Mouse (Mus musculus): Measurements from ENCODE around the gene Bicc1. TPM values are rescaled to one million over a fixed set of nuclear protein-coding genes. Genes with fewer than 3 reads are reported as not detected.

Gene Bicc1
- polyA plus RNA-seq, 1 experiment = not detected

- TF ChIP-seq GATA1 (IDR thresholded peaks at IDR 0.05; ENCODE audit: low read length) = no peak
These were observed 41.7 kb downstream of the Bicc1 start for GRCm38 (mm10) chr10:71117766-71118165.

DNA sequence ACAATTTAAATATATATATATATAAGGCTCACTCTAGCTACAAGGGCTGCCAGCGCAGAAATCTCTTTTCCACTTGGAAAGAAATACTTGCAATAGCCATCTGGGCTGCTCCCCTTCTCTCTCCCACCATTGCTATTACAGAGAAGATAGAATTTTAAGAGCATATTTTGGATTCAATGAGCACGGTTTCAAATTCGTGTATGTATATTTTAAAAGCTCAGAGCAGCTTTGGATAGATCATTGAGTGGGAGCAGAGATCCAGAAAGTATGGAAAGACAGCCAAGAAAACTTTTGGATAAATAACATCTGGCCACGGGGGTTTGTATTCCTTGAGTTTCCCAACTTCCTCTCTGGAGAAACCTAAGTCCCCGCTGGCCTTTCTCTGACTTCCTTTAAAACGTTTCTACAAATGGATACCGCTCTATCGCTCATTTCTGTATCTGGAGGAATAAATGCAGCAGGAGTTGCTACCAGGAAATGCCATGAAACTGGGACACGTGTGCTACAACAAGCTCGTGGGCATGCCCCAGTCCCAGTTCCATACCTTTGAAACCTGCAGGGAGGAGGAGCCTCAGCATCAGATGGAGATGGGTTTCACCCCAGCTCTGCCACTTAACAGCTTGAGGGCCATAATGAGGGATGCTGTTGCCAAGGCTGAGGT, 45.1 kb downstream of the Bicc1 start:
- TF ChIP-seq GATA1 (IDR thresholded peaks at IDR 0.05; ENCODE audit: low read length) = no peak

DNA sequence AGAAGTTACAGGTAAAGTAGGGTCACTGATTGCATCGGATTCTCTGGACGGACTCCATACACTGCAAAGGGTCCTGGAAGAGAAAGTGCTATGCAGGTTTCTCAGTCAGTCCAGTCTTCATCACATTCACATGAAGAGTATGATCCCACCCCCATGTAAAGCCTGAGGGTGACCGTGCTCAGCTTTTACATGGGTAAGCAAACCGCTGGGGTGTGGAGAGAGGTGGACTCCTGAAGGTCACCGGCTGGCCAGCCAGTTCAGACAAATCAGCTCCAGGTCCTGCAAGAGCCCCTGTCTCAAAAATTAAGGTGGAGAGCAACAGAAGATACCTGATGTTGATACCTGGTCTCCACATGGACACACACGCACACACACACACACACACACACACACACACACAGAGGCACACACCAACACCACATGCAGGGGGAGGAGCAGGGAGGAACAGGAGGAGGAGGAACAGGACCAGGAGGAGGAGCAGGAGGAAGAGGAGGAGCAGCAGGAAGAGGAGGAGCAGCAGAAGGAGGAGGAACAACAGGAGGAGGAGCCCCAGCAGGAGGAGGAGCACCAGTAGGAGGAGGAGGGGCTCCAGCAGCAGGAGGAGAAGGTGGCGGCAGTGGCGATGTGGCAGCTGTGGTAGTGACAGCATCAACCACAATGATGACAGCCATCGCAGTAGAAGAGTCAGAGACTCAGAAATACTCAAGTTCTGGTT, 52.9 kb downstream of the Bicc1 start:
- no peak for TF ChIP-seq GATA1 (IDR thresholded peaks at IDR 0.05; ENCODE audit: low read length)

- no peak for TF ChIP-seq GATA1 (IDR thresholded peaks at IDR 0.05; ENCODE audit: low read length)
These were observed 54.7 kb downstream of the Bicc1 start for GRCm38 (mm10) chr10:71104791-71105190.

- no peak for TF ChIP-seq GATA1 (IDR thresholded peaks at IDR 0.05; ENCODE audit: low read length)
These were observed 58.5 kb downstream of the Bicc1 start for GRCm38 (mm10) chr10:71100815-71101499.

GRCm38 (mm10) chr10:71094707-71095254, 64.7 kb downstream of the Bicc1 start:
- no peak for TF ChIP-seq GATA1 (IDR thresholded peaks at IDR 0.05; ENCODE audit: low read length)

- no peak for TF ChIP-seq GATA1 (IDR thresholded peaks at IDR 0.05; ENCODE audit: low read length)
These were observed 66.2 kb downstream of the Bicc1 start for GRCm38 (mm10) chr10:71093312-71093711.

- TF ChIP-seq GATA1 (IDR thresholded peaks at IDR 0.05; ENCODE audit: low read length) = no peak
These were observed 72.2 kb downstream of the Bicc1 start for GRCm38 (mm10) chr10:71087359-71087716.

DNA sequence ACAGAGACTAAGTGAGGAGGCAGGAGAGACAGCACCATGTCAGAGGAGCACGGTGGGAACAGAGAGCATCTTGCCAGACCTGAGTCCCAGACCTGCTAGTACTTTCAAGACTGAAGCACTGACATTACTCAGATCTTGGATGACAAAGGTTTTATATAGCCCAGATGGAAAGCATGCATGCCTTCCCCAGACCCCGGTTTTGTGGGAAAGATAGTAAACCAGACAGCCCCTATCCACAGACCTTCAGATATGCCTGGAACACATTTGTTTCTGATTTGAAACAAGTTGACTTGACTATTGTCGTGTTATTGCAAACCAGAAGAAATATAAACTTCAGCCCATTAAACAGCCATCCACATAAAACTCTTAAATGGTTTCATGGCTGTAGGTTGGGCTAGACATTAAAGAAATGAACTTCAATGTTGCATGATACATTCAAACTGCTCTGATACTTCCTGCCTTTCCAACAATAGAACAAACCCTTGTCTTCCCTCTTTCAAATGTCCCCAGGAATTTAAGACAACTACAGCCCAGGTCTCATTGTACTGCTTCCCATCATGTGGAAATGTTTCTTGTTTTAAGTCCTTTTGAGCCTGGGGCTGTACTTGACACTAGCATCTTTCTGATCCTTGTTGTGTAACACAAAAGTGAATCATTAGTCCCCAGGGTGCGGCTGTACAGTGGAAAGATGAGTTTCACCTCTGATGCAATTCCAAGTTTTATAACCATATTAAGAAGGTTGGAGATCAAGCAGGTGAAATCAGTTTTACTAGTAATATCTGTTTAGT, 72.7 kb downstream of the Bicc1 start:
- TF ChIP-seq GATA1 (IDR thresholded peaks at IDR 0.05; ENCODE audit: low read length) = no peak

DNA sequence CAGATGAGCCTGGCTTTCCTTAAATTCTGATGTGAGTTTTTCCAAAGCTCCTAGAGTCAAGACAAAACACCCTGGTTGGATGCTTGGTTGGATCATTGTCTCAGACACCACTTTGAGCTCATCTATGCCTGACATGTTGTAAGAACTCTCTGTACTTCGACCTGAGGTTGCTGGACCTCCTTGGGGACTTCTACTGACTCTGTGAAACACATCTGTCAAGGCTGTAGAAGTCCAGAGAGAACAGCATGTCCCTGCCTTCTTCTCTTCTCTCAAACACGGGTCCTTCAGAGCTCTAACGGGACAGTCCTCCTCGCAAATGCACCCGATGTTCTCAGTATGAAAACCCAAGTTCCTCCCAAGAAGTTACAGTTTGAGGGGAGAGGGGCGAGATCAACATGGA, 76.5 kb downstream of the Bicc1 start:
- TF ChIP-seq GATA1 (IDR thresholded peaks at IDR 0.05; ENCODE audit: low read length) = no peak

- TF ChIP-seq GATA1 (IDR thresholded peaks at IDR 0.05; ENCODE audit: low read length) = no peak
These were observed 80.6 kb downstream of the Bicc1 start for GRCm38 (mm10) chr10:71078856-71079255.

GRCm38 (mm10) chr10:71065009-71065408, 94.5 kb downstream of the Bicc1 start:
- TF ChIP-seq GATA1 (IDR thresholded peaks at IDR 0.05; ENCODE audit: low read length) = no peak

- TF ChIP-seq GATA1 (IDR thresholded peaks at IDR 0.05; ENCODE audit: low read length) = no peak
These were observed 94.9 kb downstream of the Bicc1 start for GRCm38 (mm10) chr10:71064576-71064975.

GRCm38 (mm10) chr10:71062151-71062550, 97.3 kb downstream of the Bicc1 start:
- TF ChIP-seq GATA1 (IDR thresholded peaks at IDR 0.05; ENCODE audit: low read length) = no peak

GRCm38 (mm10) chr10:71060269-71060668, 99.2 kb downstream of the Bicc1 start:
- no peak for TF ChIP-seq GATA1 (IDR thresholded peaks at IDR 0.05; ENCODE audit: low read length)

All from G1E-ER4 (cell line).